Mouse (Mus musculus) ES-E14 (cell line): Measurements from ENCODE around the gene Fam13a. TPM values are rescaled to one million over a fixed set of nuclear protein-coding genes. Genes with fewer than 3 reads are reported as not detected.

ENCODE experiments used
- DNase-seq: peaks from one replicate; pipeline ENCODE4 v3.0.0-alpha.2; 2013; ENCODE audit warnings: low read depth, low spot score
- H3K27ac ChIP-seq: 2 replicates; pipeline ENCODE4 v1.5.1; 2012; ENCODE audit warnings: low read depth, mild to moderate bottlenecking, low read length, moderate library complexity, mixed read lengths; ENCODE audit not compliant: poor library complexity, insufficient read depth, severe bottlenecking
- H3K36me3 ChIP-seq: 2 replicates; pipeline ENCODE4 v1.6.1; 2012; ENCODE audit warnings: mild to moderate bottlenecking, low read length, moderate library complexity, mixed read lengths; ENCODE audit not compliant: control insufficient read depth, poor library complexity, insufficient read depth, severe bottlenecking
- H3K4me1 ChIP-seq, 2 experiments: fragments of 150-350 bp in 1 of 2; sonication (generic) in 1 of 2; 2 replicates each; pipeline ENCODE4 v1.6.1; 2012; ENCODE audit warnings: low read length in 2 of 2, mild to moderate bottlenecking in 1 of 2, mixed read lengths in 1 of 2; ENCODE audit not compliant: control insufficient read depth in 2 of 2, insufficient read depth in 2 of 2, poor library complexity in 1 of 2
- H3K4me3 ChIP-seq, 2 experiments: fragments of 150-350 bp in 1 of 2; sonication (generic) in 1 of 2; 2 replicates each; pipeline ENCODE4 v1.5.1; 2012; ENCODE audit warnings: low read length in 2 of 2, low read depth in 1 of 2, mild to moderate bottlenecking in 1 of 2, mixed read lengths in 1 of 2; ENCODE audit not compliant: insufficient read depth in 1 of 2, poor library complexity in 1 of 2, severe bottlenecking in 1 of 2
- H3K9ac ChIP-seq: 2 replicates; pipeline ENCODE4 v1.6.1; 2012; ENCODE audit warnings: low read depth, mild to moderate bottlenecking, low read length, mixed read lengths; ENCODE audit not compliant: poor library complexity, insufficient read depth, severe bottlenecking
- H3K9me3 ChIP-seq: fragments of 150-350 bp; sonication (generic); 2 replicates; pipeline ENCODE4 v1.6.1; 2012; ENCODE audit warnings: low read depth, mild to moderate bottlenecking, low read length; ENCODE audit not compliant: control insufficient read depth, insufficient read depth
- CHD2 ChIP-seq: IDR thresholded peaks from 2 replicates; pipeline ENCODE4 v1.6.1; 2014; ENCODE audit warnings: mild to moderate bottlenecking, low read depth, low read length, inconsistent platforms
- HCFC1 ChIP-seq: IDR thresholded peaks from 2 replicates; pipeline ENCODE4 v1.6.1; 2012; ENCODE audit warnings: low read length, inconsistent platforms, borderline replicate concordance; ENCODE audit not compliant: insufficient read depth
- MAFK ChIP-seq: IDR thresholded peaks from 2 replicates; pipeline ENCODE4 v1.6.1; 2014; ENCODE audit warnings: mild to moderate bottlenecking, low read depth, low read length, inconsistent platforms; ENCODE audit not compliant: insufficient read depth
- ZC3H11A ChIP-seq: IDR thresholded peaks from 2 replicates; pipeline ENCODE4 v1.6.1; 2012; ENCODE audit warnings: low read depth, mild to moderate bottlenecking, inconsistent platforms, low read length, borderline replicate concordance
- ZNF384 ChIP-seq: IDR thresholded peaks from 2 replicates; pipeline ENCODE4 v1.6.1; 2012; ENCODE audit warnings: low read depth, low read length, inconsistent platforms
- in situ Hi-C, 2 experiments: fragments of 600-800 bp; cut with MboI; formaldehyde crosslinking; loops; one replicate each; pipeline ENCODE4 v1.15.1; 2025; ENCODE audit warnings: low sequenced_read_pairs in 2 of 2, inconsistent platforms in 1 of 2; ENCODE audit not compliant: unreplicated experiment in 2 of 2
- total RNA-seq: library from RNA; depleted of rRNA; stranded (reverse); fragments of 300-350 nt; gene quantifications from 2 replicates; pipeline ENCODE4 v1.2.3, GENCODE M21; 2012

The Fam13a gene
- total RNA-seq, 1 experiment, result 0.27 TPM

DNA sequence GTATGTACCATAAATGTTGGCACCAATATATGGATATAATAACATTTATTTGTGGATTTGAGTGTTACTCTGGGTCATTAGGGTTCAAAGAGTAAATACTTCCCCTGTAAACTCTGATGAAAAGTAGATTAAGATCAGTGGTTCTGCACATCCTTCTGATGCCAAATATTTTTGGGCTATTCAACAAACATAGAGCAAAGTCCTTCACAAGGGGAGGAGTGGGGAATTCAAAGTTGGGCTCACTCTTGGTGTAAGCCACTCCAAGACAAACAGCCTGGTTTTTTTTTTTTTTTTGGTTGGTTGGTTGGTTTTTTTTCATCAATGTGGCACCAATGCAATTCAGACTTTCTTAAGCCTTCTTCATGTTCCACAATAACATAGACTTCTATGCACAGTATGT is 86.6 kb downstream of the Fam13a start:
- Histone ChIP-seq H3K27ac (no peak overlapping the region), H3K4me1 (no peaks in the 10 kb centered on the region), H3K36me3 (no peaks in the 10 kb centered on the region), H3K9me3 (no peaks in the 10 kb centered on the region), H3K4me3 (no peak overlapping the region), H3K9ac (no peak overlapping the region)
- DNase-seq, result no peak
- in situ Hi-C loops, result no loop called here
- TF ChIP-seq HCFC1 (no peak), MAFK (no peak)

DNA sequence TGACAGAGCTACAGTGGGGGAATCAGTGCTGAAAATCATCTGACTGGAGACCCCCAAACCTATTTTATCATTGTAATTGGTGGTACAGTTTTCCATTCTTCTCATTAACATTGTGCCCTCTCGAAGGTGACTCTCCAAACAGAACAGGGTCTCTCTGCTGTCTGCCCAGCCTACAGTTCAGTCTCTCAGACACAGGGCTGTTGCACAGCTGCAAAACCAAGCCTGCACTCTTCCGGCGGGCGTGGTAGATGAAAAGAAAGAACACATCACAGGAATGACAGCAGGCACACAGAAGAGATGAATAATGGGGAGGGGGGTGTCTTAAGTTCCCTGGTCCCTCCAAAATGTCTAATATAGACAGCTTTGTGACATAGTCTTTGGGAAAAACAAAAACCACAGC is 90.2 kb downstream of the Fam13a start:
- Histone ChIP-seq H3K27ac (no peak overlapping the region), H3K36me3 (no peaks in the 10 kb centered on the region), H3K4me3 (no peak overlapping the region), H3K4me1 (no peaks in the 10 kb centered on the region), H3K9ac (no peak overlapping the region), H3K9me3 (no peaks in the 10 kb centered on the region)
- in situ Hi-C loops, result no loop called here
- no peak for TF ChIP-seq CHD2
- no peak for TF ChIP-seq ZNF384
- TF ChIP-seq MAFK, result no peak
- TF ChIP-seq HCFC1, result no peak
- TF ChIP-seq ZC3H11A, result no peak
- DNase-seq, result no peak

DNA sequence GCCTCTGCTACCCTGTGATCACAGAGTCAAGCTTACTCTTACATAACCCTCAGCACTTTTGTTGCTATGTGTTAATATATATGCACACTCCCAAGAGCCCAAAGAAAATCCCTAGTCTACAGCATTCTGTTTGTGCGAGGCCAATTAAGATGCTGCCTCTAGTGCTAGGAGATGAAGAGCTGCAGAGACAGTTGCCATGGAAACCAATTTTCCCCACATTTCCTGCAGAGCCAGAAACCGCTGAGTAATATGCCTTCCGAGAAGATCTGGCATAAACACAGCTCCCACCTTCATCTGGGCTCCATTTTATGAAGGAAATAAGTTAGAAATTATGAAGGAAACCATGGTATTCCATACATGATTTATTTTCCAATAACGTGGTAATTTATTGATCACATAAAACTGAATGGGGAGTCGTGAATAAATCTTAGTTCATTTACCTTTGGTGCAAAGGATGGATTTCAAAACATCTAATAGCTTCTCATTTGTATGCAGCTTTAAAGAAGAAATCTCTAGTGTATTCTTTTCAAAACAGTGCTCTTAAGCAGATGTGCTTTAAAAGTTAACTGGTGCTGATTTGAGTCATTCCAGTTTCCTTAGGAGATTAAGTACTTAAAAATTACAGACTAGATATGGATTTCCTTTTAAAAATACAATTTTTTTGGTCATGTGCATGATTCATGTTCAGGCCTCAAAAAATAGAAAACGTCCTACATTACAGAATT is 91.0 kb downstream of the Fam13a start:
- H3K4me1 ChIP-seq, result no peaks in the 10 kb centered on the region
- H3K9ac ChIP-seq, result no peak overlapping the region
- in situ Hi-C loops, result no loop called here
- no peak for TF ChIP-seq HCFC1
- TF ChIP-seq ZNF384, result no peak
- TF ChIP-seq CHD2, result no peak
- TF ChIP-seq MAFK, result no peak
- no peak for TF ChIP-seq ZC3H11A
- no peak for DNase-seq
- H3K27ac ChIP-seq, result no peak overlapping the region
- H3K9me3 ChIP-seq, result no peaks in the 10 kb centered on the region
- H3K36me3 ChIP-seq, result no peaks in the 10 kb centered on the region
- no peak overlapping the region for H3K4me3 ChIP-seq

DNA sequence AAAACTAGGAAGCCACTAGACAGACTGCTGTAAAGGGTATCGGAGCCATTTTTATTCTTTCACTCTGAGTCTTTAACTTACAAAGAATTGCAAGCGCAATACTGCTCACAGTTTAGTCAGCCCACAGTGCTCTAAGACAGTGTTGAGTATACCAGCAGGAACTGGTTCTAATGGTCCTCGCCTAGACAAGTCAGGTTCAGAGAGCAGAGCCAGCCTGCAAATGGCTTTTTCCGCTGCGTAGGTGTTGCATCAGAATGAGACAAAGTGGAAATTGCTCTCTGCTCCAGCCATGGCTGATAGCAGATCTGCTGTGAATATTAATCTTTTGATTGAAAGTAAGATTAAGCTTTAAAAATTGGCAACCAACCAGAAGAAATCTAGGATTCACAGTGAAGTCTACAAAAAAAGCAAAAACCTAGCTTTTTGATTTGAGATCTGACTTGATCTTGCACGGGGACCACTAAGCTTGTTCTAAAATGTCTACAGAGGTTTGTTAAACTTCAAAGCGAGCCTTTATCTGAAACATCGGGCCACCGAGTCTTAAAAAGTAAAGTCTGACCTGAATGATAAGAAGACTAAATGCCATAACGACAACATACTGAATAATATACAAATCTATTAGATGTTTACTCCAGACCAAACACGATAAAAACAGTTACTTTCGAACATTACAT is 91.7 kb downstream of the Fam13a start:
- Histone ChIP-seq H3K9ac (no peak overlapping the region), H3K4me3 (no peak overlapping the region), H3K36me3 (no peaks in the 10 kb centered on the region), H3K4me1 (no peaks in the 10 kb centered on the region), H3K27ac (no peak overlapping the region), H3K9me3 (no peaks in the 10 kb centered on the region)
- no peak for DNase-seq
- TF ChIP-seq MAFK, result no peak
- no peak for TF ChIP-seq CHD2
- no peak for TF ChIP-seq ZNF384
- no peak for TF ChIP-seq ZC3H11A
- TF ChIP-seq HCFC1, result no peak
- in situ Hi-C loops, result no loop called here

DNA sequence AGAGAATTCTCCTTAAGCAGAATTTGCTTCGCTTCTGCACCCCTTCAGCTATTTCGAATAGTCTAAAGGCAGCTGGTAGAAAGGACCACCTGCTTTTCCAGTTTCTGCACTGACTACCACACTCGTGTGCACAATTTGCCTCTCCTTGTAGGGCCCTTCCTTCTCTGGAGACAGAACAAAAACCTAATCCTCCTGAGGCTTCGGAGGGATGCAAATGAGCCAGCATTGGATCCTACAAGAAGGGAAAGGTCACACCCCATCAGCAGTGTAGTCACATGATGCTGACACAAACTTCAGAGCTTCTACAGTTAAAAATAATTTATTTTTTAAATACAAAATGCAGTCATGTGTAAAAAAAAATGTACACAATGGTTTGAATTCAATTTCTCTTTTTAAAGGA is 93.2 kb downstream of the Fam13a start:
- H3K9ac ChIP-seq, result no peak overlapping the region
- H3K4me3 ChIP-seq, result no peak overlapping the region
- no peak overlapping the region for H3K27ac ChIP-seq
- DNase-seq, result no peak
- no peak for TF ChIP-seq CHD2
- no peaks in the 10 kb centered on the region for H3K9me3 ChIP-seq
- no peaks in the 10 kb centered on the region for H3K36me3 ChIP-seq
- in situ Hi-C loops, result no loop called here
- H3K4me1 ChIP-seq, result no peaks in the 10 kb centered on the region
